Mouse (Mus musculus): ENCODE measurements around the gene Agmat. TPM values are rescaled to one million over a fixed set of nuclear protein-coding genes. Genes with fewer than 3 reads are reported as not detected.

Gene Agmat
- polyA plus RNA-seq (2015; fragmentation: Nextera tagmentation; extraction: Ambion mirVana), result 65.6 and 72.2 TPM in 2 replicates

GRCm38 (mm10) chr4:141746578-141747346, at the start of gene Agmat:
Agmat (plus strand) TSS chr4:141746672.
- H3K4me3 ChIP-seq (ENCODE audit: low read length), result peak within 1 kb of the TSS; percentile 51
- peak within 1 kb of the TSS; percentile 57 for H3K27ac ChIP-seq (ENCODE audit: low read length)
- peak within 1 kb of the TSS; percentile 72 for H3K9ac ChIP-seq (ENCODE audit: low read depth, low read length)
- H3K9me3 ChIP-seq (ENCODE audit: control insufficient read depth, low read length), result no peaks in the 10 kb centered on the region
- peak within 1 kb of the TSS; percentile 44 for H3K4me2 ChIP-seq (ENCODE audit: low read depth, low read length)
- H3K4me1 ChIP-seq (ENCODE audit: control insufficient read depth, insufficient read depth, low read length), result peaks cover 5% of the 10 kb centered on the region; the same call in 1 of the 2 replicates
- ATAC-seq, result peak; percentile 79
- H3K36me3 ChIP-seq (ENCODE audit: control insufficient read depth, insufficient read depth, low read length), result no peaks in the 10 kb centered on the region
- WGBS, result 20% methylated on average over 25 of the region's 25 CpGs
- no peaks in the 10 kb centered on the region for H3K27me3 ChIP-seq (replicated peaks; ENCODE audit: control insufficient read depth, insufficient read depth, low read length)

GRCm38 (mm10) chr4:141704625-141705024, 41.8 kb upstream of the Agmat start:
- WGBS, result 91% methylated on average over 2 of the region's 2 CpGs
- Histone ChIP-seq H3K4me1 (ENCODE audit: control insufficient read depth, insufficient read depth, low read length) (no peaks in the 10 kb centered on the region), H3K27ac (ENCODE audit: low read length) (no peak overlapping the region), H3K9ac (ENCODE audit: low read depth, low read length) (no peak overlapping the region), H3K27me3 (replicated peaks; ENCODE audit: control insufficient read depth, insufficient read depth, low read length) (no peaks in the 10 kb centered on the region), H3K36me3 (ENCODE audit: control insufficient read depth, insufficient read depth, low read length) (peaks cover 30% of the 10 kb centered on the region), H3K9me3 (ENCODE audit: control insufficient read depth, low read length) (no peaks in the 10 kb centered on the region), H3K4me3 (ENCODE audit: low read length) (no peak overlapping the region), H3K4me2 (ENCODE audit: low read depth, low read length) (no peak overlapping the region)
- no peak for ATAC-seq

- WGBS, result 82% methylated on average over 4 of the region's 4 CpGs
- Histone ChIP-seq H3K4me1 (ENCODE audit: control insufficient read depth, insufficient read depth, low read length) (no peaks in the 10 kb centered on the region), H3K9ac (ENCODE audit: low read depth, low read length) (no peak overlapping the region), H3K4me3 (ENCODE audit: low read length) (no peak overlapping the region), H3K9me3 (ENCODE audit: control insufficient read depth, low read length) (no peaks in the 10 kb centered on the region), H3K4me2 (ENCODE audit: low read depth, low read length) (no peak overlapping the region), H3K36me3 (ENCODE audit: control insufficient read depth, insufficient read depth, low read length) (peaks cover 30% of the 10 kb centered on the region), H3K27ac (ENCODE audit: low read length) (no peak overlapping the region), H3K27me3 (replicated peaks; ENCODE audit: control insufficient read depth, insufficient read depth, low read length) (no peaks in the 10 kb centered on the region)
- ATAC-seq, result peak; percentile 56; the same call in 1 of the 2 replicates
Observed at GRCm38 (mm10) chr4:141705331-141705730, 41.1 kb upstream of the Agmat start.

GRCm38 (mm10) chr4:141708005-141708404, 38.5 kb upstream of the Agmat start:
- no peak overlapping the region for H3K9ac ChIP-seq (ENCODE audit: low read depth, low read length)
- no peak overlapping the region for H3K27ac ChIP-seq (ENCODE audit: low read length)
- no peak for ATAC-seq
- H3K4me1 ChIP-seq (ENCODE audit: control insufficient read depth, insufficient read depth, low read length), result no peaks in the 10 kb centered on the region
- H3K4me3 ChIP-seq (ENCODE audit: low read length), result no peak overlapping the region
- 85% methylated on average over 7 of the region's 7 CpGs for WGBS
- H3K27me3 ChIP-seq (replicated peaks; ENCODE audit: control insufficient read depth, insufficient read depth, low read length), result no peaks in the 10 kb centered on the region
- no peaks in the 10 kb centered on the region for H3K9me3 ChIP-seq (ENCODE audit: control insufficient read depth, low read length)
- no peak overlapping the region for H3K4me2 ChIP-seq (ENCODE audit: low read depth, low read length)
- H3K36me3 ChIP-seq (ENCODE audit: control insufficient read depth, insufficient read depth, low read length), result peaks cover 21% of the 10 kb centered on the region

GRCm38 (mm10) chr4:141708971-141709370, 37.5 kb upstream of the Agmat start:
- Histone ChIP-seq H3K27me3 (replicated peaks; ENCODE audit: control insufficient read depth, insufficient read depth, low read length) (no peaks in the 10 kb centered on the region), H3K36me3 (ENCODE audit: control insufficient read depth, insufficient read depth, low read length) (peaks cover 19% of the 10 kb centered on the region), H3K9ac (ENCODE audit: low read depth, low read length) (no peak overlapping the region), H3K4me2 (ENCODE audit: low read depth, low read length) (no peak overlapping the region), H3K27ac (ENCODE audit: low read length) (no peak overlapping the region), H3K4me1 (ENCODE audit: control insufficient read depth, insufficient read depth, low read length) (no peaks in the 10 kb centered on the region; the same call in 1 of the 2 replicates), H3K4me3 (ENCODE audit: low read length) (no peak overlapping the region), H3K9me3 (ENCODE audit: control insufficient read depth, low read length) (no peaks in the 10 kb centered on the region)
- 95% methylated on average over 2 of the region's 2 CpGs for WGBS
- no peak for ATAC-seq

GRCm38 (mm10) chr4:141711250-141711649, 35.2 kb upstream of the Agmat start:
- H3K4me2 ChIP-seq (ENCODE audit: low read depth, low read length), result no peak overlapping the region
- H3K9ac ChIP-seq (ENCODE audit: low read depth, low read length), result no peak overlapping the region
- H3K27me3 ChIP-seq (replicated peaks; ENCODE audit: control insufficient read depth, insufficient read depth, low read length), result no peaks in the 10 kb centered on the region
- no peak overlapping the region for H3K4me3 ChIP-seq (ENCODE audit: low read length)
- H3K27ac ChIP-seq (ENCODE audit: low read length), result no peak overlapping the region
- H3K9me3 ChIP-seq (ENCODE audit: control insufficient read depth, low read length), result no peaks in the 10 kb centered on the region
- peaks cover 11% of the 10 kb centered on the region for H3K4me1 ChIP-seq (ENCODE audit: control insufficient read depth, insufficient read depth, low read length)
- no peak for ATAC-seq
- WGBS, result 95% methylated on average over 1 of the region's 1 CpGs
- H3K36me3 ChIP-seq (ENCODE audit: control insufficient read depth, insufficient read depth, low read length), result peaks cover 16% of the 10 kb centered on the region

GRCm38 (mm10) chr4:141713598-141714142, 32.8 kb upstream of the Agmat start:
- Histone ChIP-seq H3K27ac (ENCODE audit: low read length) (no peak overlapping the region), H3K27me3 (replicated peaks; ENCODE audit: control insufficient read depth, insufficient read depth, low read length) (no peaks in the 10 kb centered on the region), H3K4me3 (ENCODE audit: low read length) (no peak overlapping the region), H3K4me2 (ENCODE audit: low read depth, low read length) (no peak overlapping the region), H3K9me3 (ENCODE audit: control insufficient read depth, low read length) (no peaks in the 10 kb centered on the region), H3K4me1 (ENCODE audit: control insufficient read depth, insufficient read depth, low read length) (peaks cover 11% of the 10 kb centered on the region), H3K9ac (ENCODE audit: low read depth, low read length) (no peak overlapping the region), H3K36me3 (ENCODE audit: control insufficient read depth, insufficient read depth, low read length) (no peaks in the 10 kb centered on the region)
- ATAC-seq, result no peak
- WGBS, result 56% methylated on average over 5 of the region's 5 CpGs

GRCm38 (mm10) chr4:141715027-141715426, 31.4 kb upstream of the Agmat start:
- no peaks in the 10 kb centered on the region for H3K36me3 ChIP-seq (ENCODE audit: control insufficient read depth, insufficient read depth, low read length)

GRCm38 (mm10) chr4:141717633-141718032, 28.8 kb upstream of the Agmat start:
- WGBS, result 85% methylated on average over 4 of the region's 4 CpGs

More at GRCm38 (mm10) chr4:141715027-141715426, 31.4 kb upstream of the Agmat start:
- 67% methylated on average over 2 of the region's 2 CpGs for WGBS
- H3K27ac ChIP-seq (ENCODE audit: low read length), result no peak overlapping the region
- H3K9me3 ChIP-seq (ENCODE audit: control insufficient read depth, low read length), result no peaks in the 10 kb centered on the region
- 0 out of 2 replicates have a peak overlapping the region, but pooled peaks have one; percentile 9 for H3K9ac ChIP-seq (ENCODE audit: low read depth, low read length)
- H3K4me2 ChIP-seq (ENCODE audit: low read depth, low read length), result no peak overlapping the region
- H3K4me3 ChIP-seq (ENCODE audit: low read length), result no peak overlapping the region
- peak; percentile 66 for ATAC-seq
- peaks cover 15% of the 10 kb centered on the region for H3K4me1 ChIP-seq (ENCODE audit: control insufficient read depth, insufficient read depth, low read length)
- H3K27me3 ChIP-seq (replicated peaks; ENCODE audit: control insufficient read depth, insufficient read depth, low read length), result no peaks in the 10 kb centered on the region

More at GRCm38 (mm10) chr4:141717633-141718032, 28.8 kb upstream of the Agmat start:
- no peaks in the 10 kb centered on the region for H3K27me3 ChIP-seq (replicated peaks; ENCODE audit: control insufficient read depth, insufficient read depth, low read length)
- H3K36me3 ChIP-seq (ENCODE audit: control insufficient read depth, insufficient read depth, low read length), result no peaks in the 10 kb centered on the region
- H3K4me2 ChIP-seq (ENCODE audit: low read depth, low read length), result no peak overlapping the region
- no peak overlapping the region for H3K4me3 ChIP-seq (ENCODE audit: low read length)
- ATAC-seq, result no peak
- no peaks in the 10 kb centered on the region for H3K9me3 ChIP-seq (ENCODE audit: control insufficient read depth, low read length)
- H3K27ac ChIP-seq (ENCODE audit: low read length), result no peak overlapping the region
- no peak overlapping the region for H3K9ac ChIP-seq (ENCODE audit: low read depth, low read length)
- H3K4me1 ChIP-seq (ENCODE audit: control insufficient read depth, insufficient read depth, low read length), result peaks cover 23% of the 10 kb centered on the region

Data from intestine, embryonic 16.5 days (tissue).